Mouse (Mus musculus): Measurements from ENCODE around the gene Rpl18a. TPM values are rescaled to one million over a fixed set of nuclear protein-coding genes. Genes with fewer than 3 reads are reported as not detected.

Rpl18a gene
- total and polyA plus RNA-seq, 2 experiments = 318 to 2,350 TPM

DNA sequence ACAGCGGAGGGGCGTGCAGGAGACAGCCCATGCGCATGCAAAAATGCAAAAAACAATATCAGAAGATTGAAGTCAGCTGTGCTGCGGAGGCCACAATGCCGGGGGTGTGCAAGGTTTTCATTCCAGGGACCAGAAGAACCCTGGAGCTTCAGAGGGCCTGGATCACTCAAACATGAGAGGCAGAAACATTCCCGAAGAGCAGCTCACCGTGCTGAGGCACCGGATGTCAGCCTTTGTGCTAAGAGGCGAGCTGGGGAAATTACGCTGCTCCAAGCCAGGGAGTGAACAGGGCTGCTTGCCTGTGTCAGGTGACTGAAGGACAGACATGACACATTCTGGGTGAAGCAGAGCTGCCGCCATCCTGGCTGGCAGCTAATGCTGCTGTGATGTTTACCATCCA lies 16.7 kb downstream of the Rpl18a start:
- H3K4me3 ChIP-seq (ENCODE audit: insufficient read depth, low read depth, low read length) = no peak overlapping the region
- no peaks in the 10 kb centered on the region for H3K79me2 ChIP-seq (ENCODE audit: control insufficient read depth, insufficient read depth, low read length)
- no peak overlapping the region for H3K27ac ChIP-seq (replicated peaks; ENCODE audit: insufficient read depth, low read depth, low read length)
- no peak overlapping the region for H3K9ac ChIP-seq (ENCODE audit: low read depth, low read length)
- TF ChIP-seq POLR2A (IDR thresholded peaks at IDR 0.05; ENCODE audit: extremely low read depth, insufficient read depth, low read length) (no peak), CTCF (IDR thresholded peaks at IDR 0.05; ENCODE audit: low read depth, low read length) (no peak)
- H3K27me3 ChIP-seq (ENCODE audit: control insufficient read depth, insufficient read depth, low read length) = no peaks in the 10 kb centered on the region
- WGBS = 55% methylated on average over 11 of the region's 11 CpGs
- no peaks in the 10 kb centered on the region for H3K4me1 ChIP-seq (ENCODE audit: control insufficient read depth, insufficient read depth, low read length)
- DNase-seq (ENCODE audit: extremely low read depth, low read depth, low spot score) = no peak
- H3K36me3 ChIP-seq (ENCODE audit: control insufficient read depth, insufficient read depth, low read length) = no peaks in the 10 kb centered on the region

GRCm38 (mm10) chr8:70880126-70880525 lies 17.1 kb downstream of the Rpl18a start:
- no peaks in the 10 kb centered on the region for H3K36me3 ChIP-seq (ENCODE audit: control insufficient read depth, insufficient read depth, low read length)
- H3K4me1 ChIP-seq (ENCODE audit: control insufficient read depth, insufficient read depth, low read length) = no peaks in the 10 kb centered on the region
- H3K27me3 ChIP-seq (ENCODE audit: control insufficient read depth, insufficient read depth, low read length) = no peaks in the 10 kb centered on the region
- no peak overlapping the region for H3K9ac ChIP-seq (ENCODE audit: low read depth, low read length)
- 22% methylated on average over 4 of the region's 4 CpGs for WGBS
- no peak for DNase-seq (ENCODE audit: extremely low read depth, low read depth, low spot score)
- no peak overlapping the region for H3K4me3 ChIP-seq (ENCODE audit: insufficient read depth, low read depth, low read length)
- H3K79me2 ChIP-seq (ENCODE audit: control insufficient read depth, insufficient read depth, low read length) = no peaks in the 10 kb centered on the region
- no peak for TF ChIP-seq POLR2A (IDR thresholded peaks at IDR 0.05; ENCODE audit: extremely low read depth, insufficient read depth, low read length)
- TF ChIP-seq CTCF (IDR thresholded peaks at IDR 0.05; ENCODE audit: low read depth, low read length) = no peak
- H3K27ac ChIP-seq (replicated peaks; ENCODE audit: insufficient read depth, low read depth, low read length) = no peak overlapping the region

- H3K79me2 ChIP-seq (ENCODE audit: control insufficient read depth, insufficient read depth, low read length) = no peaks in the 10 kb centered on the region
- TF ChIP-seq POLR2A (IDR thresholded peaks at IDR 0.05; ENCODE audit: extremely low read depth, insufficient read depth, low read length) (no peak), CTCF (IDR thresholded peaks at IDR 0.05; ENCODE audit: low read depth, low read length) (no peak)
- no peak for DNase-seq (ENCODE audit: extremely low read depth, low read depth, low spot score)
- no peaks in the 10 kb centered on the region for H3K4me1 ChIP-seq (ENCODE audit: control insufficient read depth, insufficient read depth, low read length)
- H3K9ac ChIP-seq (ENCODE audit: low read depth, low read length) = no peak overlapping the region
- WGBS = 80% methylated on average over 4 of the region's 4 CpGs
- no peaks in the 10 kb centered on the region for H3K27me3 ChIP-seq (ENCODE audit: control insufficient read depth, insufficient read depth, low read length)
- no peaks in the 10 kb centered on the region for H3K36me3 ChIP-seq (ENCODE audit: control insufficient read depth, insufficient read depth, low read length)
- H3K27ac ChIP-seq (replicated peaks; ENCODE audit: insufficient read depth, low read depth, low read length) = no peak overlapping the region
- H3K4me3 ChIP-seq (ENCODE audit: insufficient read depth, low read depth, low read length) = no peak overlapping the region
Observed at GRCm38 (mm10) chr8:70879500-70879899, 17.7 kb downstream of the Rpl18a start.

GRCm38 (mm10) chr8:70878178-70878577 lies 19.0 kb downstream of the Rpl18a start:
- DNase-seq (ENCODE audit: extremely low read depth, low read depth, low spot score) = no peak
- Histone ChIP-seq H3K79me2 (ENCODE audit: control insufficient read depth, insufficient read depth, low read length) (no peaks in the 10 kb centered on the region), H3K4me3 (ENCODE audit: insufficient read depth, low read depth, low read length) (no peak overlapping the region), H3K4me1 (ENCODE audit: control insufficient read depth, insufficient read depth, low read length) (no peaks in the 10 kb centered on the region), H3K9ac (ENCODE audit: low read depth, low read length) (no peak overlapping the region), H3K36me3 (ENCODE audit: control insufficient read depth, insufficient read depth, low read length) (no peaks in the 10 kb centered on the region), H3K27me3 (ENCODE audit: control insufficient read depth, insufficient read depth, low read length) (no peaks in the 10 kb centered on the region), H3K27ac (replicated peaks; ENCODE audit: insufficient read depth, low read depth, low read length) (no peak overlapping the region)
- no peak for TF ChIP-seq POLR2A (IDR thresholded peaks at IDR 0.05; ENCODE audit: extremely low read depth, insufficient read depth, low read length)
- no peak for TF ChIP-seq CTCF (IDR thresholded peaks at IDR 0.05; ENCODE audit: low read depth, low read length)
- 41% methylated on average over 2 of the region's 2 CpGs for WGBS

GRCm38 (mm10) chr8:70876382-70876781 lies 20.8 kb downstream of the Rpl18a start:
- Histone ChIP-seq H3K27me3 (ENCODE audit: control insufficient read depth, insufficient read depth, low read length) (no peaks in the 10 kb centered on the region), H3K36me3 (ENCODE audit: control insufficient read depth, insufficient read depth, low read length) (no peaks in the 10 kb centered on the region), H3K27ac (replicated peaks; ENCODE audit: insufficient read depth, low read depth, low read length) (no peak overlapping the region), H3K4me3 (ENCODE audit: insufficient read depth, low read depth, low read length) (no peak overlapping the region), H3K4me1 (ENCODE audit: control insufficient read depth, insufficient read depth, low read length) (0 out of 2 replicates have a peak, but pooled peaks cover 2% of the 10 kb centered on the region), H3K79me2 (ENCODE audit: control insufficient read depth, insufficient read depth, low read length) (no peaks in the 10 kb centered on the region), H3K9ac (ENCODE audit: low read depth, low read length) (no peak overlapping the region)
- no peak for DNase-seq (ENCODE audit: extremely low read depth, low read depth, low spot score)
- 61% methylated on average over 4 of the region's 4 CpGs for WGBS
- TF ChIP-seq CTCF (IDR thresholded peaks at IDR 0.05; ENCODE audit: low read depth, low read length) (no peak), POLR2A (IDR thresholded peaks at IDR 0.05; ENCODE audit: extremely low read depth, insufficient read depth, low read length) (no peak)

- no peak overlapping the region for H3K9ac ChIP-seq (ENCODE audit: low read depth, low read length)
- WGBS = 96% methylated on average over 13 of the region's 13 CpGs
Observed at GRCm38 (mm10) chr8:70874441-70874840, 22.8 kb downstream of the Rpl18a start.

More at GRCm38 (mm10) chr8:70874441-70874840, 22.8 kb downstream of the Rpl18a start:
- no peak for TF ChIP-seq CTCF (IDR thresholded peaks at IDR 0.05; ENCODE audit: low read depth, low read length)
- no peak for TF ChIP-seq POLR2A (IDR thresholded peaks at IDR 0.05; ENCODE audit: extremely low read depth, insufficient read depth, low read length)
- H3K36me3 ChIP-seq (ENCODE audit: control insufficient read depth, insufficient read depth, low read length) = no peaks in the 10 kb centered on the region
- H3K4me3 ChIP-seq (ENCODE audit: insufficient read depth, low read depth, low read length) = no peak overlapping the region
- H3K27me3 ChIP-seq (ENCODE audit: control insufficient read depth, insufficient read depth, low read length) = no peaks in the 10 kb centered on the region
- 0 out of 2 replicates have a peak, but pooled peaks cover 2% of the 10 kb centered on the region for H3K4me1 ChIP-seq (ENCODE audit: control insufficient read depth, insufficient read depth, low read length)
- no peak for DNase-seq (ENCODE audit: extremely low read depth, low read depth, low spot score)
- H3K79me2 ChIP-seq (ENCODE audit: control insufficient read depth, insufficient read depth, low read length) = no peaks in the 10 kb centered on the region
- H3K27ac ChIP-seq (replicated peaks; ENCODE audit: insufficient read depth, low read depth, low read length) = no peak overlapping the region
